Mouse (Mus musculus): Measurements from ENCODE around the gene Tekt4. TPM values are rescaled to one million over a fixed set of nuclear protein-coding genes. Genes with fewer than 3 reads are reported as not detected.

Tekt4 gene
- polyA plus RNA-seq (2017; shearing (Covaris generic)), result not detected

- ATAC-seq, result no peak
Measured at GRCm38 (mm10) chr17:25454272-25454671, at the start of gene Tekt4. TSS of gene Tekt4 (plus strand) at chr17:25454615.

- no peak for ATAC-seq
Measured at GRCm38 (mm10) chr17:25405224-25405895, 49.1 kb upstream of the Tekt4 start.

- no peak for ATAC-seq
Measured at GRCm38 (mm10) chr17:25406011-25406441, 48.4 kb upstream of the Tekt4 start.

- ATAC-seq, result no peak
Measured at GRCm38 (mm10) chr17:25407352-25407751, 47.1 kb upstream of the Tekt4 start.

GRCm38 (mm10) chr17:25408302-25408999, 46.0 kb upstream of the Tekt4 start:
- no peak for ATAC-seq

GRCm38 (mm10) chr17:25409621-25410020, 44.8 kb upstream of the Tekt4 start:
- ATAC-seq, result no peak

GRCm38 (mm10) chr17:25410180-25410579, 44.2 kb upstream of the Tekt4 start:
- ATAC-seq, result no peak

- ATAC-seq, result no peak
Measured at GRCm38 (mm10) chr17:25410786-25411185, 43.6 kb upstream of the Tekt4 start.

- no peak for ATAC-seq
Measured at GRCm38 (mm10) chr17:25411251-25411650, 43.2 kb upstream of the Tekt4 start.

GRCm38 (mm10) chr17:25414209-25414608, 40.2 kb upstream of the Tekt4 start:
- no peak for ATAC-seq

GRCm38 (mm10) chr17:25414917-25415316, 39.5 kb upstream of the Tekt4 start:
- no peak for ATAC-seq

- ATAC-seq, result no peak
Measured at GRCm38 (mm10) chr17:25415421-25415913, 38.9 kb upstream of the Tekt4 start.

- ATAC-seq, result no peak
Measured at GRCm38 (mm10) chr17:25416219-25416618, 38.2 kb upstream of the Tekt4 start.

GRCm38 (mm10) chr17:25417990-25418389, 36.4 kb upstream of the Tekt4 start:
- ATAC-seq, result no peak

- ATAC-seq, result no peak
Measured at GRCm38 (mm10) chr17:25418926-25419325, 35.5 kb upstream of the Tekt4 start.

GRCm38 (mm10) chr17:25420998-25421397, 33.4 kb upstream of the Tekt4 start:
- no peak for ATAC-seq

GRCm38 (mm10) chr17:25424526-25425080, 29.8 kb upstream of the Tekt4 start:
- ATAC-seq, result no peak

- ATAC-seq, result no peak
Measured at GRCm38 (mm10) chr17:25425996-25426395, 28.4 kb upstream of the Tekt4 start.

GRCm38 (mm10) chr17:25427441-25427840, 27.0 kb upstream of the Tekt4 start:
- ATAC-seq, result no peak

GRCm38 (mm10) chr17:25429240-25429639, 25.2 kb upstream of the Tekt4 start:
- no peak for ATAC-seq

GRCm38 (mm10) chr17:25429886-25430285, 24.5 kb upstream of the Tekt4 start:
- ATAC-seq, result no peak

- ATAC-seq, result no peak
Measured at GRCm38 (mm10) chr17:25430534-25430933, 23.9 kb upstream of the Tekt4 start.

- no peak for ATAC-seq
Measured at GRCm38 (mm10) chr17:25432433-25433181, 21.8 kb upstream of the Tekt4 start.

Measured in inflammation-experienced regulatory T-cells, adult 6 months (primary cell).